Mouse (Mus musculus): ENCODE data around the gene Rec8.

Rec8 gene

GRCm38 (mm10) chr14:55591331-55591891 is 26.4 kb upstream of the Rec8 start, which contains the start of gene Rnf31:
TSS of gene Rnf31 (plus strand) at chr14:55591708.
- DNase-seq (ENCODE audit: extremely low read depth, low read depth, low spot score), result peak; percentile 67

- DNase-seq (ENCODE audit: extremely low read depth, low read depth, low spot score), result no peak
Observed at GRCm38 (mm10) chr14:55592226-55592625, 25.6 kb upstream of the Rec8 start.

DNA sequence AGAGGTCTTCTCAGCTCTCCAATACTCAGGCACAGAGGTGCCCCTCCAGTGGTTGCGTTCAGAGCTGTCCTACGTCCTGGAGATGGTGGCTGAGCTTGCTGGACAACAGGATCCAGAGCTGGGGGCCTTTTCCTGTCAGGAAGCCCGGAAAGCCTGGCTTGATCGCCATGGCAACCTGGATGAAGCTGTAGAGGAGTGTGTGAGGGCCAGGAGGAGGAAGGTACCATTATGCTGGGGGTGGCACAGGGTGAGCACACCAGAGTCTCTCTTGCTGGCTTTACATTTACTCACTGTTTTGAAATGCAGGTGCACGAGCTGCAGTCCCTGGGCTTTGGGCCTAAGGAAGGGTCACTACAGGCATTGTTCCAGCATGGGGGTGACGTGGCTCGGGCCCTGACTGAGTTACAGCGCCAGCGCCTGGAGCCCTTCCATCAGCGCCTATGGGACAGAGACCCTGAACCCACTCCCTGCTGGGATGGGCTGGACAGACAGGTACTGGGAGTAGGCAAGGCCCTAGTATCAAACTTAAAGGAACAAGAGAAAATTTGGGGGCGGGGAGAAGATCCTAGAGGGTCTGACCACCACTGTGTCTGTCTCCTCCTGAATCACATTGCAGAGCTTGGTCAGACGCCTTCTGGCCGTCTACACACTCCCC is 21.7 kb upstream of the Rec8 start:
- DNase-seq (ENCODE audit: extremely low read depth, low read depth, low spot score), result no peak

- DNase-seq (ENCODE audit: extremely low read depth, low read depth, low spot score), result no peak
Observed at GRCm38 (mm10) chr14:55598521-55599390, 19.1 kb upstream of the Rec8 start.

DNA sequence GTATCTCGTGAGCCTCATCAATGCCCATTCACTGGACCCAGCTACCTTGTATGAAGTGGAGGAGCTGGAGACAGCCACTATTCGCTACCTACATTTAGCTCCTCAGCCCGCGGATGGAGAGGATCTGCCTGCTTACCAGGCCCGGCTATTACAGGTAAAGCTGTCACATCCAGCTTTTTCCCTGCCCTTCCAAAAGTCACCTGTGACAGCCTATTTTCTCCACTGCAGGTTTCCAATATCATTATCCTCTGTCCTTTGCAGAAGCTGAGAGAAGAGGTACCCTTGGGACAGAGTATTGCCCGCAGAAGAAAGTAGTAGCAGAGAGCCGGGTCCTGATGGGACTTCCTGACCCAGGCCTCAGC is 14.6 kb upstream of the Rec8 start, which contains the start of gene Irf9:
Gene Irf9 (plus strand): TSS at position 301 of the 362 bp plus-strand sequence.
- no peak for DNase-seq (ENCODE audit: extremely low read depth, low read depth, low spot score)

DNA sequence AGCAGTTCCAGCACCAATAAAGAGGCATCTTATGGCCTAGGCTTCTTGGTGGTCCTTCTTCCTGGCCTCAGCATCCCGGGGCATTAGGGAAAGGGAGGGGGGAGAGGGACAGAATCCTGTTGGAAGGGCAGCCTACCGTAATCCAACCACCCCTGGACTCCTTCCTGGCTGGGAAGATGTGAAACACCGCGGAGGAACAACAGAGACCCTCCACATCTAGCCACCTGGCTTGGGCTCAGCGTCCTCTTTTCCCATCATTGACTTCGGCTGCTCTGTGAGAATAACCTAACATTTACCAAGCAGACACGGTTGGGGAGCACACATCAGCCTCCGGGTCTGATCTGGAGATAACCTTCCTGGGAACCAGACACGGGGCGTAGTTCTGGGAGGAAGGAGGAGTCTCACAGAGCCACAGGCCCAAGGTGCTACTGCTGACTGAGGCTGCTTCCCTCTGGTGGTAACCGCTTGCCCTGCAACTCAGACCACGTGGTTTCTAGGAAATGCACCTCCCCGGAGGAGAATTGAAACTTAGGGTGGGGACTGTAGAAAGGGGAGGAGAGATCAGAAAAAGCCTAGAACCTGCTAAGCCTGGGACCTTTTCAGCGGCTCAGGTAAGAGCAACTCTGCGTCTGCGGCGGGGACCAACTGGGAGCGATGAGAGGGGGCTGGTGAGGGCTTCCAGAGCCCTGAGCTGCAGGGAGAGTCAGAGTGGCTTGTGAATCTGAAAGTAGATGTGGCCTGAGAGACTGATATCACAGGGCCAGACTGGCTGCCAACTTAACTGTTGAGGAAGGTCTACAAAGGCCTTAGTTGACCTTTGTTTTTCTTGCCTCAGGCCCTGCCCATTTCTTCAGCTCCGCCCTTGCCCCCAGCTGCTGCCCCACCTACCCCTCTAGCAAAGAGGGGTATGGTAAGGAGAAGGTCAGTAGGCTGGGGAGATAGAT is 13.9 kb upstream of the Rec8 start:
- peak; percentile 66 for DNase-seq (ENCODE audit: extremely low read depth, low read depth, low spot score)

- no peak for DNase-seq (ENCODE audit: extremely low read depth, low read depth, low spot score)
Observed at GRCm38 (mm10) chr14:55604823-55605222, 13.0 kb upstream of the Rec8 start.

- no peak for DNase-seq (ENCODE audit: extremely low read depth, low read depth, low spot score)
Observed at GRCm38 (mm10) chr14:55605743-55606459, 11.9 kb upstream of the Rec8 start.

GRCm38 (mm10) chr14:55608339-55608738 is 9.5 kb upstream of the Rec8 start:
- no peak for DNase-seq (ENCODE audit: extremely low read depth, low read depth, low spot score)

- no peak for DNase-seq (ENCODE audit: extremely low read depth, low read depth, low spot score)
Observed at GRCm38 (mm10) chr14:55613346-55613745, 4.5 kb upstream of the Rec8 start.

DNA sequence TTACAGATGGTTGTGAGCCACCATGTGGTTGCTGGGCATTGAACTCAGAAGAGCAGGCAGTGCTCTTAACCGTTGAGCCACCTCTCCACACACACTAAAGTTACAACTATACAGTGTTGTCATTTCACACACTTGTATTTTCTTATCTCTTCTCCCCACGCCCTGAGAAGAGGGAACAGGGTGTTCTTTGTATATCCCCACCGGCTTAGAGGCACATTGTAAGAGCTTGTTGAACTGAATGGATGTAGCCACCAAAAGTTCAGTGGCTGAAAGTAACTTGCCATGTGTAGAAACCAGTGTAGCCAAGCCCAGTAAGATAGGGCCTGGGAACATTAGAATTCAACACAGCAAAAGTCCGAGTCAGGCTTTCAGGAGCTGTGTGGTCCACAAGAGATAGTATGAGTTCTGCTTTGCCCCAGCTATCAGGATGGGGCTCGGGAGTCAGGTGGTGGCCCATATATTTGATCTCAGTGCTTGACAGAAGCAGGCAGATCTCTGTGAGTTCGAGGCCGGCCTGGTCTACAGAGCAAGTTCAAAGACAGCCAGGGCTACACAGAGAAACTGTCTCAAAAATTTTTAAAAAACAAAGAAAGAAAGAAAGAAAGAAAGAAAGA is 3.2 kb upstream of the Rec8 start:
- no peak for DNase-seq (ENCODE audit: extremely low read depth, low read depth, low spot score)

GRCm38 (mm10) chr14:55615876-55616275 is 2.0 kb upstream of the Rec8 start:
- DNase-seq (ENCODE audit: extremely low read depth, low read depth, low spot score), result no peak

DNA sequence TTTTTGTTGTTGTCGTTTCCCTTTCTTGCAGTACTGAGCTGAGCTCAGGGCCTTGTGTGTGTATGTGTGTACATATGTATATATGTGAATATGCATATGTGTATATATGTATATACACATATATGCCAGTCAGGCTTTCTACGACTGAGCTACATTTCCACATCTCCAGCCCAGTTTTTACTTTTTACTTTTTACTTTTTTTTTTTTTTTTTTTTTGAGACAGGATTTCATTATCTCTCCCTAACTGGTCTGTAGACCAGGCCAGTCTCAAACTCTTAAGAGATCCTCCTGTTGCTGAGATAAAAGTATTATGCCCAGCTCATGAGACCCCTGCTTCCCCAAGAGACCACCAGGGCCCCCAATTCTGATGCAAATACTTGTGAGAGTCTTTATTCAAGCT is 993 bp upstream of the Rec8 start:
- no peak for DNase-seq (ENCODE audit: extremely low read depth, low read depth, low spot score)

DNA sequence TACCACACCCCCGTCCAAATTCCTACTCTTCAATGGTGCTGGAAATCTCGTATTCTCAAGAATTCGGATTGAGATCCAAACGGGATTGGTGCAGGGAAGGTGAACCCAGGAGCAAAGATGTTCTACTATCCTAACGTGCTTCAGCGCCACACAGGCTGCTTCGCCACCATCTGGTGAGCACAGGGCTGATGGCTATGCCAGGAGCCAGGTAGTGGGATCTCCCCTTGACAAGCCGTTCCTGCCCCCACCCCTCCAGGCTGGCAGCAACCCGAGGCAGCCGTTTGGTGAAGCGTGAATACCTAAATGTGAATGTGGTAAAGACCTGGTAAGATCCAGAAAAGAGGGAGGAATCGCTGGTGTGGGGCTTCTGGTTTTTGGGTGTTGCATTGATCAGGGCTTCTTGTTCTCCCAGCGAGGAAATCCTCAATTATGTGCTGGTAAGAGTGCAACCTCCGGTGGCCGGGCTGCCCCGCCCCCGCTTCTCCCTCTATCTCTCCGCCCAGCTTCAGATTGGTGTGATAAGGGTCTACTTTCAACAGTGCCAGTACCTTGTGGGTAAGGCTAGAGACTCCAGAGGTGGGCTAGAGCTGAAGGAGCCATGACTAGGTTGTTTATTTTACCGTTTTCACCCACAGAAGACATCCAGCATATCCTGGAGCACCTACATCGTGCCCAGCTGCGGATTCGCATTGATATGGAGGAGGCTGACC is 804 bp downstream of the Rec8 start:
- DNase-seq (ENCODE audit: extremely low read depth, low read depth, low spot score), result no peak

GRCm38 (mm10) chr14:55628077-55628827 is 10.4 kb downstream of the Rec8 start:
- no peak for DNase-seq (ENCODE audit: extremely low read depth, low read depth, low spot score)

DNA sequence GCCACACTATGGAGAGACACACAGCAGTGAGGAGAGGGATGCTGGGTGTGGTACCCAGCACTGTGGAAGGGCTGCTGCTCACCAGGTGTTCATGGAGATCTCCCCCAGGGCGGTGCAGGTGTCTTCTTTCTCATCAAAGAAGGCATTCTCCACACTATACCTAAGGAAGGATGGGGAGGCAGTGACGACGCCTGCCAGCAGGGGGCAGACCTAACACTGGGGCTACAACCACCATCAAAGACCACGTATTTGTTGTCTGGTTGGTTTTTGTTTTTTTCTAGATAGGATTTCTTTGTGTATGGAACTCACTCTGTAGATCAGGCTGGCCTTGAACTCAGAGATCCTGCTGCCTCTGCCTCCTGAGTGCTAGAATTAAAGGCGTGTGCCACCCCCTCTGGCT is 11.5 kb downstream of the Rec8 start:
- no peak for DNase-seq (ENCODE audit: extremely low read depth, low read depth, low spot score)

DNA sequence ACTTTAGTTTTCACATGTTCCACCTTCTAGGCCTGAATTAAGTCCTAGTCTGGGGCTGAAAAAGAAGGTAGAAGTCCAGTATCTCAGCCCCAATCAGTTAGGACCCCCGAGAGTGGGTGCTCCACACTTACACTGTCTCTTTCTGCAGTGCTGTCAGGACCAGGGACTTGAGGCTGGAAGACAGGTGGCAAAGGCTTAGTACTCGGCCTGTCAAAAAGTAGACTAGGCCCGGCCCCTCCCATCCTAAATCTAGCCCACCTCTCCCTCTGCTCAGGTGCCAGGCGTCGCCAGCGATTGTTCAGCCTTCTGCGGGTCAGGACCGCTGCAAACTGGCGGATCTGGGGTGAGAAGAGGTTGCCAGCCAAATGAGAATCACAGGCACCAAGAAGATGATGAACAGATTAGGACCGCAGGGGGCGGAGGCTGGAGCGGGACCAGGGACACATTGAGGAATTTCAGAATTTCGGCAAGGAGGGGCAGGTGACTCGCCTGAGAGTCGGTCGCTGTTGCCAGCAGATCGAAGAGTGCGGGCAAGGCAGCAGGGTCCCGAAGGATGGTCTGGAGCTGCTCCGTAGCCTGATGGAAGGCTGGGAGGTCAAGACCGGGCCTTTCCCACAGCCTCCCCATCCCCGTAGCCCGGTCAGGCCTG is 17.2 kb downstream of the Rec8 start:
- no peak for DNase-seq (ENCODE audit: extremely low read depth, low read depth, low spot score)

GRCm38 (mm10) chr14:55635523-55636007 is 17.7 kb downstream of the Rec8 start, which contains the start of gene Ipo4:
TSS of gene Ipo4 (minus strand) at chr14:55635957.
- no peak for DNase-seq (ENCODE audit: extremely low read depth, low read depth, low spot score)
